Mouse (Mus musculus): ENCODE results near the gene Tatdn2.

DNA sequence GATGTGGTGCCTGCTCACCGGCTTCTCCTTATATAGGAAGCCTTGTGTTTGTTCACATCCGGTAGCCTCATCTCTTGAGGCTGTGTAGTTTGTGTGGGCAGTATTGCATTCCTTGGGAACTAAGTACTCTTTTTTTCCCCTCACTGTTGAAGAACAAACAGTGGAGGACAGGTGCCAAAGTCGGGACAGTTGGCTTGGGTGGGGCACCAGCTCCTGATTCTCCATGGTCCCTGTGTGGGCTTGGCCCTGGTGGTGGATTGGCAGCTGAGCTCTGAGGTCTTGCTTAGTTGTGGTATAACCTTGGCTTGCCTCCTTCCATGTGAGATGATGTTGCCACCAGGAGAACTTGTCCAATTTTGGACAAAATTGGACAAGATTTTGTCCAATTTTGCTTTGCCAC lies 23.0 kb downstream of the Tatdn2 start, which contains the start of gene Ghrl:
- TF ChIP-seq CTCF (conservative IDR thresholded peaks at IDR 0.05; ENCODE audit: low read length) (no peak), NANOG (IDR thresholded peaks at IDR 0.05; ENCODE audit: borderline replicate concordance, low read length) (no peak), POU5F1 (IDR thresholded peaks at IDR 0.05; ENCODE audit: borderline replicate concordance, low read length) (no peak)
